Comparison of ENCODE assay signal across 12 mouse cellular contexts in genomic region chr3:101072506-101073215, GRCm38 (mm10). TPM values are rescaled to one million over a fixed set of nuclear protein-coding genes. Genes with fewer than 3 reads are reported as not detected.
DNase-seq lines count a peak whose midpoint lies in the region; ATAC-seq and TF ChIP-seq lines count a peak whose summit lies in the region.
"Had no signal": no experiment of that assay in that cellular context is flagged by ENCODE, and none has a peak within 500 bp of the region (broad histone marks: within the 10 kb centered on the region; RNA-seq: fewer than 3 reads in every experiment).

No protein-coding gene starts in this region.

- 87% methylated on average over 15 of the region's 15 CpGs for WGBS in hindbrain, embryonic 10.5 days
- 92% methylated on average over 15 of the region's 15 CpGs for WGBS in hindbrain, embryonic 13.5 days
- WGBS in forebrain, embryonic 13.5 days, result 87% methylated on average over 15 of the region's 15 CpGs

- H3K36me3 ChIP-seq in hindbrain, embryonic 10.5 days, result peaks cover 37% of the 10 kb centered on the region
- H3K36me3 ChIP-seq in hindbrain, embryonic 13.5 days, result peaks cover 4% of the 10 kb centered on the region; the same call in 1 of the 2 replicates
- peaks cover 7% of the 10 kb centered on the region; the same call in 1 of the 2 replicates for H3K36me3 ChIP-seq in ES-Bruce4 (ENCODE audit: control insufficient read depth, insufficient read depth, low read length, poor library complexity, severe bottlenecking)
- peaks cover 34% of the 10 kb centered on the region for H3K36me3 ChIP-seq in forebrain, embryonic 13.5 days (ENCODE audit: poor library complexity, severe bottlenecking)

- peaks cover 43% of the 10 kb centered on the region for H3K4me1 ChIP-seq in hindbrain, embryonic 10.5 days (replicated peaks)
- H3K4me1 ChIP-seq in hindbrain, embryonic 13.5 days (replicated peaks), result peaks cover 46% of the 10 kb centered on the region
- H3K4me1 ChIP-seq in ES-Bruce4 (ENCODE audit: control insufficient read depth, insufficient read depth, low read length), result peaks cover 9% of the 10 kb centered on the region
- peaks cover 60% of the 10 kb centered on the region for H3K4me1 ChIP-seq in forebrain, embryonic 13.5 days

- H3K9ac ChIP-seq in hindbrain, embryonic 13.5 days, result no peak overlapping the region
- no peak overlapping the region for H3K9ac ChIP-seq in ES-Bruce4 (ENCODE audit: low read depth, poor library complexity, severe bottlenecking)
- no peak overlapping the region for H3K9ac ChIP-seq in forebrain, embryonic 13.5 days

- H3K9me3 ChIP-seq in hindbrain, embryonic 10.5 days, result no peaks in the 10 kb centered on the region
- H3K9me3 ChIP-seq in hindbrain, embryonic 13.5 days, result no peaks in the 10 kb centered on the region
- H3K9me3 ChIP-seq in ES-Bruce4 (replicated peaks; ENCODE audit: control insufficient read depth, insufficient read depth, low read length, poor library complexity, severe bottlenecking), result no peaks in the 10 kb centered on the region
- no peaks in the 10 kb centered on the region for H3K9me3 ChIP-seq in forebrain, embryonic 13.5 days (replicated peaks)

- peak overlapping the region; percentile 51; the same call in 1 of the 2 replicates for H3K27ac ChIP-seq in hindbrain, embryonic 10.5 days
- H3K27ac ChIP-seq in hindbrain, embryonic 13.5 days, result no peak overlapping the region
- H3K27ac ChIP-seq in ES-Bruce4 (ENCODE audit: insufficient read depth, low read length), result peak overlapping the region; percentile 16
- peak overlapping the region; percentile 85 for H3K27ac ChIP-seq in forebrain, embryonic 13.5 days

- H3K4me3 ChIP-seq in hindbrain, embryonic 10.5 days, result no peak overlapping the region
- no peak overlapping the region for H3K4me3 ChIP-seq in hindbrain, embryonic 13.5 days
- no peak overlapping the region for H3K4me3 ChIP-seq in ES-Bruce4 (ENCODE audit: low read depth, low read length)
- no peak overlapping the region for H3K4me3 ChIP-seq in forebrain, embryonic 13.5 days

- no peak for TF ChIP-seq POLR2A in ES-Bruce4 (IDR thresholded peaks at IDR 0.05; ENCODE audit: insufficient read depth, low read length)

- no peak overlapping the region for H3K4me2 ChIP-seq in hindbrain, embryonic 13.5 days
- H3K4me2 ChIP-seq in forebrain, embryonic 13.5 days, result no peak overlapping the region

- no peak for DNase-seq in hindbrain, embryonic 10.5 days (ENCODE audit: low spot score)
- DNase-seq in lung, postnatal 4 days, result peak; percentile 59 to 85
- no peak for DNase-seq in gastrocnemius, adult 18-20 months (ENCODE audit: low spot score)
- DNase-seq in urinary bladder, postnatal 25 days (ENCODE audit: low spot score), result no peak
- DNase-seq in left cerebral cortex, adult 11 months (ENCODE audit: low spot score), result no peak
- DNase-seq: gastrocnemius, postnatal 10 days had no signal

- no peak for TF ChIP-seq CTCF in ES-Bruce4 (IDR thresholded peaks at IDR 0.05; ENCODE audit: low read depth, low read length)

- ATAC-seq in hindbrain, embryonic 13.5 days (ENCODE audit: low FRiP score), result no peak
- no peak for ATAC-seq in forebrain, embryonic 13.5 days
- ATAC-seq: intestine, embryonic 16.5 days had no signal

- H3K27me3 ChIP-seq in hindbrain, embryonic 10.5 days (ENCODE audit: insufficient read depth, poor library complexity, severe bottlenecking), result no peaks in the 10 kb centered on the region
- no peaks in the 10 kb centered on the region for H3K27me3 ChIP-seq in hindbrain, embryonic 13.5 days
- H3K27me3 ChIP-seq in ES-Bruce4 (ENCODE audit: control insufficient read depth, insufficient read depth, low read length, poor library complexity, severe bottlenecking), result no peaks in the 10 kb centered on the region
- H3K27me3 ChIP-seq in forebrain, embryonic 13.5 days, result no peaks in the 10 kb centered on the region

- 0 out of 2 replicates have a peak, but pooled peaks have one; percentile 11 for TF ChIP-seq EP300 in ES-Bruce4 (IDR thresholded peaks at IDR 0.05; ENCODE audit: insufficient read depth, low read depth, low read length)

RNA-seq across cellular contexts. Expression of gene Ptgfrn, which starts 37.4 kb away (rescaled TPM):
- 2.0 and 2.1 TPM in 2 replicates for polyA plus RNA-seq in hindbrain, embryonic 10.5 days (2016; fragmentation: Nextera tagmentation; extraction: Ambion mirVana)
- polyA plus RNA-seq in hindbrain, embryonic 13.5 days (2015; fragmentation: Nextera tagmentation; extraction: Ambion mirVana), result 2.1 and 2.4 TPM in 2 replicates
- 59.6 and 60.7 TPM in 2 replicates for polyA plus RNA-seq in ES-Bruce4 (2011; ENCODE audit: insufficient read depth, insufficient read length, low read depth, missing spikeins)
- polyA plus RNA-seq in forebrain, embryonic 13.5 days (2015; fragmentation: Nextera tagmentation; extraction: Ambion mirVana), result 4.0 and 4.5 TPM in 2 replicates
- total RNA-seq in gastrocnemius, adult 18-20 months (2021), result 1 to 10 TPM; 6.7 to 8.5 TPM

RNA-seq across cellular contexts. Expression of gene Cd101, which starts 43.3 kb away (rescaled TPM):
- polyA plus RNA-seq in hindbrain, embryonic 10.5 days (2016; fragmentation: Nextera tagmentation; extraction: Ambion mirVana), result 0.05 TPM in 1 of 2 replicates, not detected in the other
- 0.12 TPM in 1 of 2 replicates, not detected in the other for polyA plus RNA-seq in hindbrain, embryonic 13.5 days (2015; fragmentation: Nextera tagmentation; extraction: Ambion mirVana)
- polyA plus RNA-seq in ES-Bruce4 (2011; ENCODE audit: insufficient read depth, insufficient read length, low read depth, missing spikeins), result not detected in 2 replicates
- polyA plus RNA-seq in forebrain, embryonic 13.5 days (2015; fragmentation: Nextera tagmentation; extraction: Ambion mirVana), result 0.05 and 0.08 TPM in 2 replicates
- under 1 TPM in 1 of 2 experiments, not detected in 1; 0.07 TPM for total RNA-seq in gastrocnemius, adult 18-20 months (2021)
- total RNA-seq: liver, adult 2 months had no signal
- polyA plus RNA-seq: embryonic facial prominence, embryonic 11.5 days had no signal

Comparison
In these comparisons a context has a peak if more than half of its experiments do, and no peak if none do; other contexts are left out.
1. DNase-seq: peak in lung, postnatal 4 days (2 of 2); none in hindbrain, embryonic 10.5 days (single experiment), gastrocnemius, adult 18-20 months (single experiment), urinary bladder, postnatal 25 days (single experiment) and left cerebral cortex, adult 11 months (single experiment).
2. RNA of gene Ptgfrn, which starts 37.4 kb away (polyA plus RNA-seq): 59.6 to 60.7 TPM in ES-Bruce4; 4.0 to 4.5 TPM in forebrain, embryonic 13.5 days, 2.1 to 2.4 TPM in hindbrain, embryonic 13.5 days and 2.0 to 2.1 TPM in hindbrain, embryonic 10.5 days; every median in the first group is over 10 times any median in the second.